Mouse (Mus musculus) gastrocnemius, postnatal 10 days (tissue): ENCODE data around the gene Tmem165. TPM values are rescaled to one million over a fixed set of nuclear protein-coding genes. Genes with fewer than 3 reads are reported as not detected.

Experiments
- DNase-seq: peaks from one replicate; pipeline ENCODE4 v3.0.0; 2021; ENCODE audit warnings: mixed read lengths
- long read RNA-seq, 2 experiments: library from polyadenylated mRNA; stranded (forward); transcript quantifications; one replicate each; pipeline ENCODE4 v2.0.0; 2021
- total RNA-seq, 2 experiments: library from RNA; stranded (reverse); gene quantifications; 2 replicates each; pipeline ENCODE4 v1.2.3; 2021

The Tmem165 gene
- 10 to 100 TPM; 30.6 to 42.7 TPM for total RNA-seq
- long read RNA-seq, experiment 1, transcript Tmem165-201 (6 exons, 1,897 nt) = major isoform, 73 of 76 reads
- long read RNA-seq, experiment 1, partial matches to known transcripts = 1 of 76 reads
- long read RNA-seq, experiment 1, other reads (novel, unspliced or antisense) = 2 of 76 reads
- long read RNA-seq, experiment 2, transcript Tmem165-201 (6 exons, 1,897 nt) = major isoform, 73 of 79 reads
- long read RNA-seq, experiment 2, partial matches to known transcripts = 1 of 79 reads
- long read RNA-seq, experiment 2, other reads (novel, unspliced or antisense) = 4 of 79 reads

DNA sequence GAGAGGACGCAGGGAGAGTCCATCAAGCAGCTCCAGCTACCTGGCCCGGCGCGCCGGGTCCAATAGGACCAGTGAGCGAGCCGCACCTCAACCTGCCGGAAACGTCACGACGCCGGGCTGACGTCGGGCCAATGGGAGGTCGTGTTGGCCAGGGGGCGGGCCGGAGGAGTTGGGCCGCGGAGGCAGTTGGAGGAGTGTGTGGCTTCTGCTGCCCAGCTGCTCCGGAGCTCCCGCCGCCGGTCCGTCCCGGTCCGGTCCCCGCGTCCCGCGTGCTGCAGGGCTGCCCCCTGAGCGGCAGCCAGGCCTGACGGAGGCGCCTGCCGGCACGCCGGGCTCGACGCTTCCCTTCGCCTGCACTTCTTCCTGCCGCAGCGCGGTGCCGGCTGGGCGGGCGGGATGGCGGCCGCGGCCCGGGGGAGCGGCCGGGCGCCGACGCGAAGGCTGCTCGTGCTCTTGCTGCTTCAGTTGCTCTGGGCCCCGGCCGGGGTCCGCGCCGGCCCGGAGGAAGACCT, at the start of gene Tmem165:
Tmem165 (plus strand) TSS at position 131 of the 512 bp plus-strand sequence.
- DNase-seq = peak; percentile 94

DNA sequence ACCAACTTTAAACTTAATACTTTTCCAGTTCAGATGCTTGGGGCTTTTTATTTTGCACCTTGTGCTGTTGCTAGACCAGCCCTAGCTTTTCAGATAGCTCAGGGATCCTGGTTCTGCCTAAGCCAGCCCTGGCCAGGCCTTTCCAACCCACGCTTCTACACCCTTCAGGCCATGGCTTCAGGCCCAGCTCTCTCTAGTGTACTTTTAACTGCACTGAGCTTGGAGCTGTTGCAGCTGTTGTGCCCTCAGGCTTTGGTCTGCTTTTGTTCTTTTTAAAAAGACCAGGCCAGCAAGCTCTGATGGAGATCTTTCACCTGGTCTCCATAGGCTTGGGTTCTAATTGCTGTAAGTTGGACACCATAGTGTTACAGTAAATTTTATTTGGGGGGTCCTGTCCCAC, 48.0 kb upstream of the Tmem165 start:
- peak; percentile 17 for DNase-seq

DNA sequence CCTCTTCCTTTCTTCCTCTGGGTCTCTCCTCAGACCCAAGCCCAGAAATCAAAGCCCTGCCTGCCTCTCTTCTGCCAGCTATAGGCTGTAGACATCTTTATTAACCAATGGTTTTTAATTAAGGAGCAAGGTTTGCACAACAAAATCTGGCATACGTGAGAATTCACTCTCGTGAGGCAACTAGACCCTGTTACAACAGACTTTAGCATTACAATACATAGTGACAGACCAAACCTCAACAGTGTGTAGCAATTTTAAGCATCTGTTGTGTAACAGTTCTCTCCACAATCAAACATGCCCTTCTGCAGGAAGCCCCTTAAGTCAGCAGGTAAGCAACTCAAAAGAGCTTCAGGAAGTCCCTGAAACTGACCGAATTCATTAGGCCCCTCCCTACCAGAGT, 47.4 kb upstream of the Tmem165 start:
- DNase-seq = no peak

DNA sequence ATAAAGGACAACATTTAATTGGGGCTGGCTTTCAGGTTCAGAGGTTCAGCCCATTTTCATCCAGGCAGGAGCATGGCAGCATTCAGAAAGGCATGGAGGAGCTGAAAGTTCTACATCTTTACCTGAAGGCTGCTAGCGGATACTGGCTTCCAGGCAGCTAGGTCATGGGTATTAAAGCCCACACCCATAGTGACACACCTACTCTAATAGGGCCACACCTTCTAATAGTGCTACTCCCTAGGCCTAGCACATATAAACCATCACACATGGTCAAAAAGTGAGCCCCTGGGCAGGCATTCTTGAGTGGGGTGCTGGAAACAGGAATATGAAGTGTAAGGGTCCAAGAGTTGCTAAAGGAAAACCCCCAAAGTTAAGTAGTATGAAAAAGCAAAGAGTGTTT, 46.1 kb upstream of the Tmem165 start:
- DNase-seq = no peak

DNA sequence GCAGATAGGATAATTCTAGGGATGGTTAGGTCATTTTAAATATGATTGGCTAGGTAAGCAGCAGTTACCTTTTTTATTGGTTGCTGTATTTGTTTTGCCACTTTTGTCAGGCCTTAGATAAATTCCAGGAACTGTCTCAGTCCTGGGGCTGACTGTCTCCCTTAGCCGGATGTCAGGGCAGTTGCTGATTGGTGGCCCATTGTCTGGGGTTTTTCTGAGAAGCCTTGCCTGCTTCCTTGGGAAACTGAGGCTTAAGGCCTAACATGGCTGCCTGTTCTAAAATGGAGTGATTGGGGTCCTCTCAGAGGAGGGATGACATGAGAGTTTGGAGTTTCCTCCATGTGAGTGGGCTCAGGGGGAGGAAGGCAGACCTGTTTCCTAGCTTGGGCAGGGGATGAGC, 45.6 kb upstream of the Tmem165 start:
- no peak for DNase-seq

DNA sequence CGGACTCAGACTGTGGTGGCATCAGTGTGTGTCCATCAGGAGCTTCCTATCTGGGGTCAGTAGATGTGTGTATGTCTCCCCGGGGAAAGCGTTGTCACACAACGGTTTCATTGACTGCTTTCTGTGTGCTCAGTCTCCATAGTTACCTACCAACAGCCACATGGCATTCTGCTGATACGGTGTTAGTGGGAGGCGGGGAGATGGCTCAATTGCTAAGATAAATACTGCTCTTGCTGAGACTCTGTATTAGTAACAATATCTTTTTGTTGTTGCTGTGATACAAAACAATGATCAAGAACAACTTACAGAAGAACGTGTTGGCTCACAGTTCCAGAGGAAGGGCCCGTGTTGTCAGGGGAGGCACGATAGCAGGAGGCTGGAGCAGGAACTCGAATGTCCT, 45.2 kb upstream of the Tmem165 start:
- DNase-seq = no peak

DNA sequence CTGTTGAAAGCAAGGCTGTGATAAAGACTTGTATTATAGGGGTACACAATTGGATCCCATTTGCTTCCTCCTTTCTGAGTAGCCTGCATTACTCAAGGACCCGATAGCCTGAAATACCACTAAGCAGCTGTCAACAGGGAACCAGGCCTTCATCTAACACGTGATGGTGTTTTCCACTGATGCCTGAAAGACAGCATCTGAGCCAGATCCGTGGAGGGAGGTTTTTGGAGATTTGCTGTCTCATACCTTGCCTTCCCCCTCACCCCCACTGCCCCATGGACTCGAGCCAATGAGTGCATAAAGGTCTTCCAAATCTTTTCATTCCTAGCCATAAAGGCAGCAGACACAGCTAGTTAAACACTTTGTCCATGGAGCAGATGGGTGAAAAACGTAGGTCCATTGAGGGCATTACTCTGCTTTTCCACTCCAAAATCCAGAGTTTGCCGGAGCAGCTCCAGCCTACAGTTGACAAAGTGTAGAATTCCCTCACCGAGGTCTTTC, 44.5 kb upstream of the Tmem165 start:
- DNase-seq = no peak

DNA sequence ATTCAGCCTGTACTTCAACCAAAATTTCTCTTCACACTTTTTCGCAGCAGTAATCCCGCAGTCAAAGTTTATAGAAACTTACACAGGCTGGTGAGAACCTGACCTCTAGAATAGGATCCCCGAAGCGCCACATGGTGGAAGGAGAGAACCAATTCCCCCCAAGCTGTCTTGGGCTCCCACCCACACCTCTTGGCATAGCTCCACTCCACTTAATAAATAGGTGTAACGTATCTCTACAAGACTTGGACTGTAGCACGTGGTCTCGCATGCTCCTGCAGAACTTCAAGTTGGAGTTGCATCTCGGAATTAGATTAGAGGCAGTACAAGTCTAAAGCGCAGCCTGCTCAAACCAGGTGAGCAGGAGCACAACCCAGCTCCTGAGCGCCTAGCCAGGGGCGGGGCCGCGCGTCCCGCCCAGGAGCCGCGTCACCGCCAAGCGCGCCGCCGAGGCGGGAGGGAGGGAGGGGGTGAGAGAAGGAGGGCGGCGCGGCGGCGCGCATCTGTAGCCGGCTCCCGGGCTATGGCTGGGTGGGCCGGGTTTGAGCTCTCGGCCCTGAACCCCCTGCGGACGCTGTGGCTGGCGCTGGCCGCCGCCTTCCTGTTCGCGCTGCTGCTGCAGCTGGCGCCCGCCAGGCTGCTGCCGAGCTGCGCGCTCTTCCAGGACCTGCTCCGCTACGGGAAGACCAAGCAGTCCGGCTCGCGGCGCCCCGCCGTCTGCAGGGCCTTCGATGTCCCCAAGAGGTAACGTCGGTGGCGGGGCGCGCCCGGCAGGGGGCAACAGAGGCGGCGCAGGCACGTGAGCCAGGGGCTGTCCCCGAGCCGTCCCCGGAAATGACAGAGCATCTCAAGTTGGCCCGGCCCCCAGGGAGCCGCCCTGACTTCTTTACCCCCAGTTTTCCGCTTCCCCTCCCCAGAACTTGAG, 43.6 kb upstream of the Tmem165 start, which contains the start of gene Srd5a3:
Srd5a3 (plus strand) TSS at position 464 of the 922 bp plus-strand sequence.
- DNase-seq = peak; percentile 97

DNA sequence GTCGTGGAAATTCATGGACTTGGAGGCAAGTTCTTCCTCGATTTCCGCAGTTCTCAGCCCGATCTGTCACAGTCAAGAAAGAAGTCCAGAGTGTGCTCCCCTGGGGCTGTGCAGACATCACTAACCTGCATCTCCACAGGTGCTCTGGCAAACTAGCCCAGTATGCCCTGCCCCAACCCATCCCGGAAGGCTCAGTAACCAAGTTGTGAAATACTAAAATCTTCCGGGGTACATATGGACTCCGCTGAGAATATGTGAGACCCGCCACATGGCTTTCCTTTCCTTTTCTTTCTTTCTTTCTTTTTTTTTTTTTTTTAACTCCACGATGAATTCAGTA, 43.0 kb upstream of the Tmem165 start:
- no peak for DNase-seq

DNA sequence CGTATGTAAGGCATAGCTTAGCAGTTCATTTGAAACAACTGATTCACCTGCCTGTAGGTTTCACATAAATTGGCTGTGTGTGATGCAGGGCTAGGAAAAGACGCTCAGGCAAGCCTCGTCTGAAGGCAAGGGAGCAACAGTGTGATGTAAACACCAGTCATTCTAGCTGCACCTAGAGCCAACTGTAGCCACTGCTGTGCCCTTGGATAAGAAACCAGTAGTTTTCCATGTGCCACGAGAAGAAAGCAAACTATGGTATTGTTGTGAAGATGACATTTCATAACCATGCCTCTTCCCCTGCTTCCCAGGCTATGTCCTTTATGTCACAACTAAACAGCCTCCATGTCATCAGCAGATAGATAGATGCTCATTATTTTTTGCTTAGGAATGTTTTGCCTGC, 40.3 kb upstream of the Tmem165 start:
- no peak for DNase-seq

DNA sequence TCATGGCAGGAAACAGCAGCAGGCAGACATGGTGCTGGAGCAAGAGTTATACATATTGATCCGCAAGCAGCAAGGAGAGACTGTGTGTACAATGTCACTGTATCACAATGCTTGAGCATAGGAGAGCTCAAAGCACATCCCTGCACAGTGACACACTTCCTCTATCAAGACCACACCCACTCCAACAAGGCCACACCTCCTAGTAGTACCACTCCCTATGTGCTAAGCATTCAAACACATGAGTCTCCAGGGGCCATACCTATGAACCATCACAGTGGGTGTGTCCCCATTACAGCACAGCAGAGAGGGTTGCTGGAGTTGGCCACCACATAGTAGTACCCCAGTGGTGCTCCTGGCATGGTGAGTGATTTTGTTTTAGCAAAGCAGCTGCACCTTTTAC, 37.3 kb upstream of the Tmem165 start:
- no peak for DNase-seq

DNA sequence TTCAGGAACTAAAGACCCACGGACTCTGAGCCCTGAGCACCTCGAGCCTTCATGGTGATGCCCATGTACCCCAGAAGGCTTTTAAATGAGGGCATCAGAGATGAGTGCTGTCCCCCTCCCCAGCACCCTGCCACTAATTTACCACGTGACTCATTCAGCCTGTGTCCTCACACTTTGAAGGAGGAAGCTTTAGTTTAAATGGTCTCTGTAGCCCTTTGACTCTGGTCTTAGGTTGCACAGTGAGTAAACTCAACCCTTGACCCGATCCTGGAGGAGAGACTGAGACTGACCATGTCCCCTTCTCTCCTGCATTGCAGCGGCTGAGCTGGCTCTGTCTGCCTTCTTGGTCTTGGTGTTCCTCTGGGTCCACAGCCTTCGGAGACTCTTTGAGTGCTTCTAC, 34.2 kb upstream of the Tmem165 start:
- no peak for DNase-seq

DNA sequence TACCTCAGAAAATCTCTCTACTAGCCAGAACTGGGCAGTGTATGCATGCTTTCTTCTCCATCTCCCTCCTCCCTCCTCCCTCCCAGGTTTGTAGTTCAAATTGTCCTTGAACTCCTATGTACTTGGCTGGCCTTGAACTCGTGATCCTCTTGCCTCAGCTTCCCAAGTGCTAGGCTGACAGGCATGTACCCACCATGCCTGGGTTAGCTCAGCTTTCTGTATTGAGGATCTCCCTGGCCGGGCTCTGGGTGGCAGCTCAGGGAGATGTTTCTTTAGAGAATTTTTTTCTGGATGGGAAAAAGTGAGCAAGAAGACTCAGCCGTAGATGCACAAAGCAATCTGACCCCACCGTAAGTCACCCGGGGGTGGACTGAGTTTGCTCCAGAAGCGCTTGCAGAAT, 30.7 kb upstream of the Tmem165 start:
- no peak for DNase-seq

DNA sequence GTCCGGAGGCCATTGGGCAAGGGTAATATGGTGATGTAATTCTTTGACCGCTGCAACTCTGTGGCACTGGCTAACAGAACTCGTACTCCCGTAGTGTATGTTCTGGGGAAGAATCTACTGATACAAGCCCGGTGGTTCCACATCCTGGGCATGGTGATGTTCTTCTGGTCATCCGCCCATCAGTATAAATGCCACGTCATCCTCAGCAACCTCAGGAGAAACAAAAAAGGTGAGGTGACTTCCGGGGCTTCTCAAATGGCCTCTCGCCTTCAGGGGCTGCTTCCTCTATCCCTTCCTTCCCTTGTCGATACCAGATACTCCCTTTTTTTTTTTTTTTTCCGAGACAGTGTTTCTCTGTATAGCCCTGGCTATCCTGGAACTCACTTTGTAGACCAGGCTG, 30.2 kb upstream of the Tmem165 start:
- DNase-seq = no peak

DNA sequence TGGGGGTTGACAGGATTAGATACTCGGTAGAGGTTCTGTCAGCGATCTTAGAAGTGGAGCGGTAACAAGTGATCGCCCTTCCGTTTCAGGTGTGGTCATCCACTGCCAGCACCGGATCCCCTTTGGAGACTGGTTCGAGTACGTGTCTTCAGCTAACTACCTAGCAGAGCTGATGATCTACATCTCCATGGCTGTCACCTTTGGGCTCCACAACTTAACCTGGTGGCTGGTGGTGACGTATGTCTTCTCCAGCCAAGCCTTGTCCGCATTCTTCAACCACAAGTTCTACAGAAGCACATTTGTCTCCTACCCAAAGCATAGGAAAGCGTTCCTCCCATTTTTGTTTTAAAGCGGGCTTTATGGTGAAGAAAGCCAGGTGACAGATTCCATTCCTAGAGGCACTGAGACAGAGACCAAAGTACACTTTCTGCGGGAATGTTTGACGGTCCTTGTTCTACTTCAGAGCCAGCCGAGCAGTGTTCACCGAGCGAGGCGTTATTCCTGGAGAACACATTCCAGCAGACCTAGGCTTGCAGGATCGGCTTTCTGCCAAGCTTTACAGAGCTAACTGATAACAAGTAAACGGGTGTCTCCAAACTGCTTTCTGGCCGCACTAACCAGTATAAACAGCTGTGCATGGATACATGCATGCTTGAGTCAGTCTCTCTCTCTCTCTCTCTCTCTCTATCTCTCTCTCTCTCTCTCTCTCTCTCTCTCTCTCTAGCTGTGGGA, 29.1 kb upstream of the Tmem165 start:
- DNase-seq = no peak

DNA sequence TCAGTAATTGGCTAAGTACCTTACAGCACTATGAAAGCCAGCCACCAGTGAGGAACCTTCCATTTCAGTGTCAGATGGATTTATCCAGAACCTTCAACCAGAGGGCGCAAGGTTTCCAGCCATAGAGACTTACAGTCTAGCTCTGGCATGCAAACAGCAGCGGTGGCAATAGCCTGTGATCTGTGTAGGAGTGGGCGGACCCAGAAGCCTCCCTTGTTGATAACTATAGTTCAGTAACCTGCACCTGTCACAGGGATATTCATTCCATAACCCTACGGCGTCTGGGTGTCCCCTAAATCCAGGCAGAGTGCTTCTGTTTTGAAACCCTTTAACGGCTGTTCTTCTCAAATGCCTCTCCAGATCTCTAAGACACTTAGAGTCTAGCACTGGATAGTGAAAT, 24.1 kb upstream of the Tmem165 start:
- no peak for DNase-seq

DNA sequence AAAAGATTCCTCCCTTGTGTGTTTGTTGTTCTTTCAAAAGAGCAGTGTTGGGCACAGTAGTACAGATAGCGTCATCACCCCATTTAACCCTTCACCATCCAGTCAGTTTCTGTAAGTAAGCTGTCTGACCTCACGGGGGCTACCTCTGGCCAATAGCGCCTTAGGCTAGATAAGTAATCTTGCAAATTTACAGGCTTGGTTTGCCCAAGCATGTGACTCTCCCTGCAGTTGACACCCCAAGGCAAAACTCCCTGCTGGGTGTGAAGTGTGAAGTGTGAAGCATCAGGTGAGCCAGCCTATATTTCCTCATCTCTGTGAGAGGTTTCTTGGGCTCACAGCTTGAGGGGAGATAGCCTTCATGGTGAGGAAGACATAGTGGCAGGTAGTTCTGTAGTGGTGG, 23.6 kb upstream of the Tmem165 start:
- DNase-seq = no peak

DNA sequence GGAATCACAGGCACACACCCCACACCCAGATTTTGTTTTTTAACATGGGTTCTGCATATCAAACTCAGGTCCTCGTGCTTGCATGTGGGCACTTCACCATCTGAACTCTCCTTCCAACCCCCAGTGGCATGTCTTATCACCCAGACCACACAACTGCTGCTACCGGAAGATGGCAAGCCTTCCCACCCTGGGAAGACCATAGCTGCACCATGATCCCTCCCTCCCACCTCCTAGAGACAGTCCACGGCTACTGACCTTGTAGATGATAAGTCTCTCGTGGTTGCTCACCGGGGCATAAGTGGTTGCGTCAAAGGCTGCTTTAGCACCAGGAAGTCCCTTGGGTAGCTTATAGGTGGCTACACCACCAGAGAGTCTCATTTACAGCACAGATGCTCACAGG, 22.2 kb upstream of the Tmem165 start:
- DNase-seq = no peak

DNA sequence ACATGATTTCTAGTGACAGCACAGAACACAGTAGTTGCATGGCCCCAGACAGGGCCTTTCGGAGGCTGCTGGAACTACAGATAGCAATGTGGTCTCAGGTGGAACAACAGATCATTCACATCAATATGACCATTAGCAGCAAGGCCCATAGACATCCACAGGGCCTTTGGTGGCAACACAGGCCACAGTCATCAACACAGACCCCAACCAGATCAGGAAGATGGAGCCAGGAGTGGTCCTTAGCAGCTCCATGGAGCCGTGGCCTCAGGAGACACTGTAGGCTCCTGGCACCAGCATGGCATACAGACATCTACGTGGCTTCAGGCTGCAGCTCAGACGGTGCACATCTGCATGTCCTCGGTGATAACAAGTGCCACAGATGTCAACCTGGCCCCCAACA, 20.8 kb upstream of the Tmem165 start:
- DNase-seq = no peak

DNA sequence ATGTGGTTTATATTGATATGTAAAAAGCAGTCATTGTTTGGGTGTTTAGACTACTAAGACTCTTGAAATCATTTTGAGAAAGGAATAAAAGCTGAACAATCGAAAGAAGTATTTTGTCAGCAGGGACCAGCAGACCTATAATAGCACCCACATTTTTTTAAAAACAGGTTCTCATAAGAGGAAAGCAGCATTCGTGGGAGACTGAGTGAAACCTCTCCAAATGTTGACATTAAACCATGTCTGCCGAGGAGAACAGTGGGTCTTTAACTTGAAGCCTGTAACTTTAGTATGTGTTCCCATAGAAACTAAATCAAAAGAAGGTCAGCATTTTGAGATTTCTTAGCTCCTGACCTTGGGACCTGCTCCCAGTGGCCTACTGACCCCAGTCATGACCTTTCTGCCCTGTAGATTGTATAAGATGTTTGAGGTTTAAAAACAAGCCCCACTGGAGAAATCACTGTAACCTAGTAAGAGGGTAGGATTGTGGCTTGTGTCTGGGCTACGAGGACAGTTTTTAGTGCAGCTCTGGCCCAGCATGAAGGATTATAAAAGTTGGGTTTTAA, 19.8 kb upstream of the Tmem165 start:
- no peak for DNase-seq

DNA sequence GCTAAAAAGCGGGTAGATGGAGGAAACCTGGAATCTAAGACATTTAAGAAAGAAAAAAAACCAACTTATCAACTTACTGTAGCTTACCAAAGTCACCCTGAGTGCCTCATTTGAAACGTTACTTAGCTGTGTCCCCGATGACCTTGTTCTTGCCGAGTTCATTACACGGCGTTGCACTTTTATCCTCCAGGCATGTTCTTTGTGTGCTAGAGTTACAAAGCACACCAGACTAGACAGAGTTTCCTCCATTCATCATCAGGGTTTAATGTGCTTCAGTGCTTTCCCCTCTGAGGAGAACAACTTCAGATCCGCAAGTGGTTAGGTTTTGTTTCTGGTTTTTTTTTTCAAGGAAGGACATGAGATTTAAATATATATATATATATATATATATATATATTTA, 18.9 kb upstream of the Tmem165 start:
- no peak for DNase-seq

DNA sequence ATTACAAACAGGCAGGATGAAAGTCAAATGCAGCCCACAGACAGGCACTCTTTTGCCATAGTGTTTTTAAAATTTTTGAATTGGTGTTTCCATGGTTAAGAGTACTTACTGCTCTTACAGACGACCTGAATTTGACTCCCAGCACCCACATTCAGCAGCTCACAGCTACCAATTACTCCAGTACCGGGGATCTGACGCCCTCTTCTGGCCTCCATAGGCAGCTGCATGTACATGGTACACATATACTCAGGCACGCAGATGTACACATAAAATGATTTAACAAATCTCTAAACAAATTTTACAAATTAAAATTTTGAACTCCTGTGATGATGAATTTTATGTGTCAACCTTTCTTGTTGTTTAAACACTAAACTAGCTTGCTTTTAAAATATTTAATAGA, 13.2 kb upstream of the Tmem165 start:
- DNase-seq = no peak
